Mouse (Mus musculus): Measurements from ENCODE around the gene I0C0044D17Rik. TPM values are rescaled to one million over a fixed set of nuclear protein-coding genes. Genes with fewer than 3 reads are reported as not detected.
"Not testable (repeated sequence)": the region's sequence is repeated elsewhere in the genome, so short reads cannot be mapped to it uniquely, and the experiment has no call there.

The I0C0044D17Rik gene
- polyA plus RNA-seq (2012; rRNA removed), result 0.11 TPM in 1 of 2 replicates, not detected in the other

DNA sequence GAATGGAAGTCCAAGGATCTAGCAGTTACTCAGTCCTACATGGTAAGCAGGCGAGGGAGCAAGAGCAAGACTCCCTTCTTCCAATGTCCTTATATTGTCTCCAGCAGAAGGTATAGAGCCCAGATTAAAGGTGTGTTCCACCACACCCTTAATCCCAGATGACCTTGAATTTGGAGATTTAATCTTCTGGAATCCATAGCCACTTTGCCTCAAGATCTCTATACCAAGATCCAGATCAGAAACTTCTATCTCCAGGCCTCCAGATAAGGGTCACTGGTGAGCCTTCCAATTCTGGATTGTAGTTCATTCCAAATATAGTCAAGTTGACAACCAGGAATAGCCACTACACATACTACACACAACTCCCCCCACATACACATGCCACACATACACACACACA is at the start of gene I0C0044D17Rik:
Gene I0C0044D17Rik, minus strand, starts transcription at position 101 of the 400 bp plus-strand sequence.
- not testable (repeated sequence) for DNase-seq (ENCODE audit: low read depth)

DNA sequence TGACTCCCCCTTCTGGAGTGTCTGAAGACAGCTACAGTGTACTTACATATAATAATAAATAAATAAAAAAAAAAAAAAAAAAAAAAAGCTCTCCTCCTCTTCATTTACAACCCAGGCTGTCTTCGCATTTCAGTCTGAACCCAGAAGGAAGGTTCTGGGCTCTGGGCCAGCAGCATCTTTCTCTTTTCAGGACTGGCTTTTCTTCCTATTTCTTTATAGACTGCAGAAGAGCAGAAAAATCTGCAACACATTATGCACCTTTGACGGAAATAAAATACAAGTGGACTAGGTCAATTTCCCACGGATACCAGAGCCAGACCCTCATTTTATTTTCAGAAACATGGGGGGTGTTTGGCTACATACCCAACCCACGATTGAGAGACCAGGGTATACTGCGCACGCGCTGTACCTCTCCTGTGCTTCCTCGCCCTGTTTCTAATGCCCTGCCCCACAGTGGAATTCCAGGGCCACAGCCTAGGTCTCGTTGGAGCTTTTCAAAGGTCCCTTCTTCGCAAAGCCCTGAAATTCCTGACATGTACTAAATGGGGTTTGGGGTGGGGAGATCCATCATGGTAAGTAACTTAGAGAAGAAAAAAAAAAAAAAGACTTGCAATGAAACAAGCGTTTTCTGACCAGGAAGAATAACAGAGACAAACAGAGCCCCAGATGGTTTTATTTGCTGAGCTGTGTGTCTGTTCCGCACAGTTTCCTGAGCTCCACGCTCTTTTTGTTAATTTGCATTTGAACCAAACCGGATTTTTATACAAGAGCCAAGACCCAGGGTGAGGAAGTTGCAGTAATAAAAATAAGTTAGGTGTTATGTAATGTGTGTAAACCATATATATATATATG is 42.0 kb upstream of the I0C0044D17Rik start:
- no peak for DNase-seq (ENCODE audit: low read depth)

DNA sequence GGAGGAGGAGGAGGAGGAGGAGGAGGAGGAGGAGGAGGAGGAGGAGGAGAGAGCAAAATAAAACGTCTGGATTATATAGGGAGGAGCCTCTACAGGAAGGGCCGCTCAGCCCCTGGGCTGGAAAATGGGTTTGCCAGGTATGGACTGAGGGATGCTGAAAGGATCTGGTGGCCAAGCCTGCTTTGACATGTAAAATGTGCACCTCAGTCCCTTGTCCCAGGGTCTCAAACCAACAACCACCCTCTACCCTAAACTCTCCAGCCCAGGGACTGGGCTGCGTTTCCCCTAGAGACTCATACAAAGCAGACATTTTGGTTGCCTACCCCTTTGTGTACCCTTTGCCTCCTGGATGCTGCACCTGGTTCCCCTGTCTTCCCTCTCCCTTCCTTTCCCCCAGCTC is 40.9 kb upstream of the I0C0044D17Rik start:
- DNase-seq (ENCODE audit: low read depth), result no peak

DNA sequence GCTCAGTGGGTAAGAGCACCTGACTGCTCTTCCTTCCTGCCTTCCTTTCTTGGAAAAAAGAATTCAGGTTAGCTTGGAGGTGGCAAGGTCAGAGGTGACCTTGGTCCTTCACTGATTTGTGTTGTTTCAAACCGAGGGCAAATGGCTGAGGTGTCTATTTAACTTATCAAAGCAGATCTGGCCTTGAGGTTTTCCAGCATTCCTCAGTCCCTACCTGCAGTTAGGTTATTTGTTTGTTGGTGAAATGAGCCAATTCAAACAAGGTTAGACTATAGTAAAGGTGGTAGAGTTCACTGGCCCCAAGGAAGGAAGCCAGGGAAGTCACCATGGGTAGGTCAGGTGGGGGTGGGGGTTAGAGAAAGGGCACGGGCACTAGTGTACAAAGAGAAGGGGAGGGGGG is 40.5 kb upstream of the I0C0044D17Rik start:
- no peak for DNase-seq (ENCODE audit: low read depth)

- DNase-seq (ENCODE audit: low read depth), result no peak
Measured at GRCm38 (mm10) chr4:98863451-98863850, 39.8 kb upstream of the I0C0044D17Rik start.

DNA sequence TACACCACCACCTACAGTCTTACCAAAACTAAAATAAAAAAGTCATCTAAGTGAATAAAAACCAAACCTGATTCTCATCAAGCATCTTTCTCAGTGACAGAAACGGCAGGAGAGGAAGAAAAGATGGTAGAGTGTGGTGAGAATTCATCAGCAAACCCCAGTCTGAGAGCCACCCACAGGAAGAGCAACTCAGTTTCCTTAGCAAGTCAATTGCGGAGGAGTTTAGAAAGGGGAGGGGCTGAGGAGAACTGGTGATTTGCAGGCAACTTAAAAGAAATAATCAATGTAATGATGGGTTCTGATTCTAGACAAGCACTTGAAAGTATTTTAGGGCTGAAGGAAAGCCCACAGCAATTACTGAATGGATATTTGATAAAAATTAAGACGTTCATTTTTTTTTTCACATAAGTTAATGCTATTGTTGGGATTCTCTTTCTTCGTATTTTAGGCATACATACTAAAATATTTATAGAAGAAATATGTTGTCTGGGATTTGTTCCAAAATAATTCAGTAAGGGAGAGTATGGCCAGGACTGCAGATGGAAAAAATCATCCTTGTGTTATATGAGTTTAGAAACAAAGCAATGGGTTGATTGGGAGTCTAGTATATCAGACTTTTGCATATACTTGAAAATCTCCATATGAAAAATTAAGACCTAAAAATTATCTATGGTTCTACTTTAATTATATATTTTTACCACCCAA is 34.7 kb upstream of the I0C0044D17Rik start:
- no peak for DNase-seq (ENCODE audit: low read depth)

DNA sequence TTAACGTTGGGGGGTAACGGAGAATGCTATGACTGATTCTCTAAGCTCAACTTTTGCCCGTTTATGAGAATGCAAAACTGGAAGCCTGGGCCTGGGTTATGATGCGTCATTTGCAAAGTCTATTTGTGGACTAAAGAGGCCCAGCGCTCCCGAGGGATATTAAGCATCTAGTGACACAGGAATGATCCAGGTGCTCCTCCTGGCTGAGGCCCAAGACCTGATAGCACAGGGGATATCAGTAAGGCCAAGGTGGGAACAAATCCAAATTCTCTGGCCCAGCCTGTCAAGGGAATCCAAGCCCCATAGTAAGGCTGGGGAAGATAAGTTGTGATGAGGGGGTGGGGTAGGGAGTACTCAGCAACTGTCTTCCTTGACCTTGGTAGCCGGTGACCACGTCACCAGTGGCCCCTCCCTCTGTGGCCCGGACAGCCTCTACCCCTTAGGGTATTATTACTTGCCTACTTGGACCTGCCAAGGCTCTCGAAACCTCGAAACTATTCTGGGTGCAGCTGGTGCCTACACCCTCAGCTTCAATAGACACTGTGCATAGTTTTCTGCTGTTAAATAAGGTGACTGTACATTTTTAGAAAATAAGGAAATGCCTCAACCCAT is 33.5 kb upstream of the I0C0044D17Rik start:
- no peak for DNase-seq (ENCODE audit: low read depth)

GRCm38 (mm10) chr4:98853926-98854325 is 30.3 kb upstream of the I0C0044D17Rik start:
- no peak for DNase-seq (ENCODE audit: low read depth)

GRCm38 (mm10) chr4:98850485-98850884 is 26.8 kb upstream of the I0C0044D17Rik start:
- DNase-seq (ENCODE audit: low read depth), result not testable (repeated sequence)

DNA sequence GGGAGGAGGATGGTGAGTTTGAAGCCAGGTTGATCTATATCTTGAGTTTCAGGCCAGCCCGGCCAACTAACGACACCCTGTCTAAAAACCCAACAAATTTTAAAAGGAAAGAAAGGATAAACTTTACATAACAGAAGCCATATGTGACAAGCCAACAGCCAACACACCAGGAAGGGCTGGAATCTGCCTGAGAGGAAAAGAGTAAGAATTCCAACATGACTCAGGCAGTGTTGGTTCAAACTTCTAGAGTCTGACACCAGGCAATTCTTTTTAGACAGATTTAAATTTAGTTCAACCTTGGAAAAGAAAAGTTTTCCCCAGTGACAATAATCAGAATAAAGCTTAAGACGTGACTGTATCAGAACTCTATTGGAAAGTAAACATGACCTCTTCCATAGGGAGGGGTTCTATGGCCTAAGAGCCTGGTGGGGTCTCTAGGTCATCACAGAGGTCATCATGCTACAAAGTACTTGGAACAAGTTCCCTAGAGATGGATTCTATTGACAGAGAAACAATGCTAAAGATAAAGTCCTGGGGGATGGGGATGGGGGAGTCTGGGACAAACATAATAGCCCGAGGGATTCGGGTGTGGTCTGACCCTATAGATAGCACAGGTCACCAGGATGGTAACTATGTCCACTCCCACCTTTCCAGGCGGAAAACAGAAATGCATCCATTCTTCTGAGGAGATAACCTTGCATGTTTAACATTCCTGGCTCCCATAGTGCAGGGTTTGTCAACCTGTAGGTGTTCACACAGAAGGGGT is 23.7 kb upstream of the I0C0044D17Rik start:
- DNase-seq (ENCODE audit: low read depth), result no peak

GRCm38 (mm10) chr4:98846396-98846795 is 22.8 kb upstream of the I0C0044D17Rik start:
- DNase-seq (ENCODE audit: low read depth), result no peak

DNA sequence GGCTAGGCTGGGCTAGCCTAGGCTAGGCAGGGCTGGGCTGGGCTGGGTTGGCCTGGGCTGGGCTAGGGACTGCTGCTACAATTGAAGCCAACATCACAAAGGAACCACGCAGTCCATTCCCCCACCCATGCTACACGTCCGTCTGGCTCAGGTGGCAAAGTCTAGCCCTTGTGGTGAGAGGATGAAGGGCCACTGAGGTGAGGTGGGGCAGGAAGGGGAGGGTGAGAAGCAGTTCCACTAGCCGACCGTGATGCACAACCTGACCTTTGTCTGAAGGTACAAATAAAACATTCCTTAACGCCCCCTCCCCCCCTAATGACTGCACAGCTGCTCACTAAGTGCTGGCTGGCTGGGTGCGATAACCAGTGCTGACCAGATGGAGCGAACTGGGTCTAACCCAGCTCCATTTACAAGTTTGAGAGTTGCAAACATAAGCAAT is 22.1 kb upstream of the I0C0044D17Rik start:
- DNase-seq (ENCODE audit: low read depth), result no peak

GRCm38 (mm10) chr4:98845201-98845600 is 21.6 kb upstream of the I0C0044D17Rik start:
- DNase-seq (ENCODE audit: low read depth), result no peak

DNA sequence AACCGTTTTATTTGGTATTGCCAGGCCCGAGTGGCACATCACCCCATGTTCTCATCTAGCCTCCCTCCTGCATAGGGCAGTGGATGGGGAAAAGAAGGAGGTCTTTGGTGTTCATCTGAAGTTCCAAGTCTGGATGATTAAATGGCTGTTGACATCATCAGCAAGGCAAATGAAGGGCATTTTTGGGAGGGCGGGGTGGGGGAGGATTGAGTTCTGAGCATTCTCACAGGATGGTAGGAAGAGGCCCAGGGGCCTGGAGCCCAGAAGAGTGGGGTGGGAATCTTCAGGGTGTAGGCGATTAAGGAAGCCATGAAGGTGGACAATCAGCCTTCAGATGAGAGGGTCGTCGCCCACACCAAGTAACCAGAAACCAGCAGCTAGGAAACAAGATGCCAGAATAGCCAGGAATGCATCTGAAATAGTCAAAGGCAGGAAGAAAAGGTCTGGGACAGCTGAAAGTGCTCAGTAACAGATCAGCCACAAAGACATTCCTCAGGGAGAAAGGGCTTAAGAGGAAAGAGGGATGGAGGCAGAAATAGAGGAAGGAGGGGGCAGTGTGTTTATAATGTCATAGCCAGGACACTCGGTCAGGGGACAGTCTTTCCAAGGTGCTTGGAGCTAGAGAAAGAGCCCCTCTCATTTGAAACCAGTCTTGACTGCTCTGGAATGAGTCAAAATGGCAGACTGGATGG is 20.4 kb upstream of the I0C0044D17Rik start:
- DNase-seq (ENCODE audit: low read depth), result no peak

GRCm38 (mm10) chr4:98841251-98841650 is 17.6 kb upstream of the I0C0044D17Rik start:
- not testable (repeated sequence) for DNase-seq (ENCODE audit: low read depth)

- no peak for DNase-seq (ENCODE audit: low read depth)
Measured at GRCm38 (mm10) chr4:98840526-98840925, 16.9 kb upstream of the I0C0044D17Rik start.

- no peak for DNase-seq (ENCODE audit: low read depth)
Measured at GRCm38 (mm10) chr4:98838913-98839312, 15.3 kb upstream of the I0C0044D17Rik start.

DNA sequence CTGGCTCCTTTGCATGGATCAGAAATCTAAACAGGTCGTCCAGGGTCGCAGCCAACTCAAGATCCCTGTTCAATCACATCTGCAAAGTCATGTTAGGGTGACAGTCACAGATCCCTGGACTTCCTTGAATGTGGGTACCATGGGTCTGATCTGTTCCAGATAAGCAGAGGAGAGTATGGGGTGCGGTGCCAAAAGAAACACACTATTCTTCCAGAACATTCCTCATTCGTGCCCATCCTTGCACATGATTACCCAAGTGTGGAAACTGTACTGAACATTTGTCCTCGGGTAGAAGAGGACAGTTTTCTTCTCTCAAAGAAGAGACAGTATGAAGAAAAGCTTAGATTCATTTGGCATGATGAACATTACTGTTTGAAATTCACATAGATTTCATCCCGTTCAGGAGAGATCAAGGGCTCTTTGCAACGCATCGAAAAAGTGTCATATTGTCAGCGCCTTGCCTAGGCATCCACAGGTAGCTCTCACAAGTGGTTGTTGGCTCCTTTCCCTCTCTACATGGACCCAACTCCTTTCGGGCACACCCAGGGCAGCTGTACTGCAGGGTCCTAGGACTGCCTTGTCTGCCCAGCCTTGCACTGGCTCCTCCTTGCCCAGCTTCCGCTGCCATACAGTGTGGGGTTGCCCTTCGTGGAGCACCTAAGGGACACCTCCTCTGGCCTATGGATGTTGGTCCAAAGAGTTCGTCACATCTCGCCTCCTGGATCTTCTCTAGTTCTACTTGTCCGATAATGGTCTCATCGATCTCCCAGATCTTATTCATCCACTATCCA is 14.3 kb upstream of the I0C0044D17Rik start:
- peak; percentile 58 for DNase-seq (ENCODE audit: low read depth)

- DNase-seq (ENCODE audit: low read depth), result no peak
Measured at GRCm38 (mm10) chr4:98836519-98836918, 12.9 kb upstream of the I0C0044D17Rik start.

- no peak for DNase-seq (ENCODE audit: low read depth)
Measured at GRCm38 (mm10) chr4:98834782-98835181, 11.1 kb upstream of the I0C0044D17Rik start.
